Mouse (Mus musculus) cerebellum, adult 2 months (tissue): Measurements from ENCODE around the gene Sphk1.

ENCODE experiments used
- CTCF ChIP-seq: fragments of 200-500 bp; IDR thresholded peaks from 2 replicates; pipeline ENCODE4 v1.5.1; 2011; ENCODE audit warnings: low read depth, mild to moderate bottlenecking, control low read depth, low read length, moderate library complexity, borderline replicate concordance; ENCODE audit not compliant: insufficient read depth
- POLR2A ChIP-seq: fragments of 200-500 bp; IDR thresholded peaks from 2 replicates; pipeline ENCODE4 v1.6.1; 2011; ENCODE audit warnings: low read length, control low read depth, borderline replicate concordance; ENCODE audit not compliant: insufficient read depth

- no peak for TF ChIP-seq CTCF
- no peak for TF ChIP-seq POLR2A
Observed at GRCm38 (mm10) chr11:116570821-116571220, 40.1 kb downstream of the Sphk1 start.
